Mouse (Mus musculus): ENCODE results near the gene Ank2.

Gene Ank2

GRCm38 (mm10) chr3:126918805-126919473 lies 580.2 kb downstream of the Ank2 start:
- POLR2A ChIA-PET: interaction anchor here in 1 of 4 experiments (0.5 kb wide), 1 partner anchor 77 kb away, joined by 3 read pairs; no protein-coding TSS in a partner anchor
- CTCF ChIA-PET: interaction anchor here in 1 of 4 experiments (0.6 kb wide), 1 partner anchor 15 kb away, joined by 3 read pairs; no protein-coding TSS in a partner anchor

- POLR2A ChIA-PET: interaction anchor here in 1 of 4 experiments (0.7 kb wide), 1 partner anchor 13 kb away, joined by 3 read pairs; no protein-coding TSS in a partner anchor
- CTCF ChIA-PET: no interaction called here
Observed at GRCm38 (mm10) chr3:126916381-126916780, 582.8 kb downstream of the Ank2 start.

- POLR2A ChIA-PET: interaction anchor here in 2 of 4 experiments (0.6 kb wide), 2 partner anchors 13 to 307 kb away, joined by 3 read pairs; partner anchors contain the start of gene Camk2d (in 1 of the 2)
- CTCF ChIA-PET: interaction anchor here in 3 of 4 experiments (0.6 to 1.2 kb wide), 17 partner anchors 16 to 1064 kb away, joined by 3 to 7 read pairs (median 3); no protein-coding TSS in a partner anchor
Observed at GRCm38 (mm10) chr3:126903543-126903942, 595.6 kb downstream of the Ank2 start.

DNA sequence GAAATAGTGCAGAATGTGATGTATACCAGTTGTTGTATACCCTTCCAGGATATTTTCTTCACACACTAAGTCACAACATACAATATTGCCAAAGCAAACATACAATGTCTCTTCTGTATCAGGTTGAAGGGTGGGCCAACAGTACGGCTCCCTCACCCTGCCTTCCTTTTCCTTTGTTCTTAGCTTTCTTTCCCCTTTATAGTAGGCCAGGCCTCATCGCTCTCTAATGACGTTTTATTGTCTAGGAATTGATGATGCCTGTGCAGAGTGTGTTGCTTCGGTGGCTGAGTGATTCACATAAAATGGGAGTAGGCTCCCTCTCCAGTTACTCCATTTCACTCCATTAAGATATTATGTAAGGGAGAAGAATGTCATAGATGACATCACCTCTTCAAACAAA lies 612.5 kb downstream of the Ank2 start:
- POLR2A ChIA-PET: no interaction called here
- CTCF ChIA-PET: no interaction called here

DNA sequence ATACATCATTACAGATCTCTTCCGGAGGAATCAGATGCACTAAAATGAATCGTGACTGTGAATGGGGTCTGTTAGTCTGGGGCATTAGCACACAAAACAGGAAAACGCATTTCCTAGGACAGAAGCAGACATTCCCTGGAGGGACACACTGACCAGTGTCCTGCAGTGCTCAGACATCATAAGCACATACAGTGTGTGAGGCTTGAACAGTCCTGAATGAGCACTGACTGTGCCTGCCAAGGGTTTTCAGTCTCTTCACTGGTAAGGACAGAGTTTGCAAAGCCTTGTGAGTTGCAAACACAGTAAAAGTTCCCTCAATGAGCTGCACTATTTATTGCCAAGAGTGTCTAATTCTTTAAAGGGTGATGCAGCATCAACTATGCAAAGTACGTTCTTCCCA lies 613.1 kb downstream of the Ank2 start:
- CTCF ChIA-PET: no interaction called here
- POLR2A ChIA-PET: no interaction called here

GRCm38 (mm10) chr3:126878233-126878632 lies 620.9 kb downstream of the Ank2 start:
- POLR2A ChIA-PET: no interaction called here
- CTCF ChIA-PET: no interaction called here
